Mouse (Mus musculus) liver, embryonic 14.5 days (tissue): ENCODE measurements around the gene Gadl1. TPM values are rescaled to one million over a fixed set of nuclear protein-coding genes. Genes with fewer than 3 reads are reported as not detected.

Source experiments
- ATAC-seq: fragments of 200-750 bp; cut with Nextera tagmentation; 2 replicates; pipeline ENCODE4 v1.8.0; 2017; ENCODE audit warnings: moderate number of reproducible peaks, mild to moderate bottlenecking, moderate library complexity; ENCODE audit not compliant: insufficient read depth
- DNase-seq, 3 experiments: peaks; one replicate each; pipeline ENCODE4 v3.0.0-alpha.2; 2012 to 2013; ENCODE audit warnings: low read depth in 3 of 3, low spot score in 3 of 3
- H3K27ac ChIP-seq: fragments of 300-500 bp; sonication (generic); 2 replicates; pipeline ENCODE4 v1.5.1; 2014; ENCODE audit warnings: moderate library complexity, mild to moderate bottlenecking, control low read depth, inconsistent platforms
- H3K27me3 ChIP-seq: fragments of 300-500 bp; sonication (generic); 2 replicates; pipeline ENCODE4 v1.6.1; 2014; ENCODE audit warnings: mild to moderate bottlenecking, low read length, moderate library complexity; ENCODE audit not compliant: control insufficient read depth, insufficient read depth
- H3K36me3 ChIP-seq: fragments of 300-500 bp; sonication (generic); replicated peaks from 2 replicates; pipeline ENCODE4 v1.6.1; 2014; ENCODE audit warnings: low read depth; ENCODE audit not compliant: control insufficient read depth, insufficient read depth
- H3K4me1 ChIP-seq, 2 experiments: fragments of 200-500 bp in 1 of 2; fragments of 300-500 bp in 1 of 2; sonication (generic) in 1 of 2; replicated peaks; 2 replicates each; pipeline ENCODE4 v1.6.1; 2012 to 2014; ENCODE audit warnings: antibody characterized with exemption in 1 of 2, inconsistent platforms in 1 of 2, low read length in 1 of 2; ENCODE audit not compliant: control insufficient read depth in 2 of 2, insufficient read depth in 2 of 2
- H3K4me2 ChIP-seq: fragments of 300-500 bp; sonication (generic); 2 replicates; pipeline ENCODE4 v1.6.1; 2014; ENCODE audit warnings: low read depth, mild to moderate bottlenecking, control low read depth, moderate library complexity
- H3K4me3 ChIP-seq, 2 experiments: fragments of 200-500 bp in 1 of 2; fragments of 300-500 bp in 1 of 2; sonication (generic) in 1 of 2; 2 replicates each; pipeline ENCODE4 v1.5.1; 2012 to 2014; ENCODE audit warnings: low read depth in 2 of 2, low read length in 2 of 2, mild to moderate bottlenecking in 2 of 2, control low read depth in 1 of 2, inconsistent platforms in 1 of 2, moderate library complexity in 1 of 2; ENCODE audit not compliant: insufficient read depth in 1 of 2
- H3K9ac ChIP-seq: fragments of 300-500 bp; sonication (generic); replicated peaks from 2 replicates; pipeline ENCODE4 v1.6.1; 2014; ENCODE audit warnings: mild to moderate bottlenecking, control low read depth, moderate library complexity
- H3K9me3 ChIP-seq: fragments of 300-500 bp; sonication (generic); 2 replicates; pipeline ENCODE4 v1.6.1; 2016; ENCODE audit warnings: low read length, mixed read lengths; ENCODE audit not compliant: control insufficient read depth
- CTCF ChIP-seq: IDR thresholded peaks from 2 replicates; pipeline ENCODE4 v1.5.1; 2016; ENCODE audit warnings: antibody characterized with exemption, low read depth, control low read depth
- EP300 ChIP-seq: IDR thresholded peaks from 2 replicates; pipeline ENCODE4 v1.6.1; 2016; ENCODE audit warnings: antibody characterized with exemption, low read depth
- WGBS: fragments of 180-500 bp; shearing (Covaris S2); extraction: QIAGEN DNeasy Blood & Tissue Kit; methylation state at CpG from one replicate; pipeline ENCODE4 v1.1.7; 2014; ENCODE audit not compliant: insufficient replicate concordance; 5-methylcytosine and 5-hydroxymethylcytosine counted together
- polyA plus RNA-seq, 2 experiments: library from polyadenylated mRNA; depleted of rRNA in 1 of 2; stranded (reverse) in 1 of 2; unstranded in 1 of 2; fragments of >200 nt; fragmentation: Nextera tagmentation in 1 of 2; extraction: Ambion mirVana in 1 of 2; gene quantifications; 2 replicates each; pipeline versions ENCODE4 v1.2.1 to v1.2.3; 2012 to 2014

Gadl1 gene
- polyA plus RNA-seq, 2 experiments: 0.23 TPM; not detected in 1

GRCm38 (mm10) chr9:115966116-115966515 lies 56.9 kb downstream of the Gadl1 start:
- H3K27me3 ChIP-seq: no peaks in the 10 kb centered on the region
- TF ChIP-seq CTCF (no peak), EP300 (no peak)
- no peaks in the 10 kb centered on the region for H3K9me3 ChIP-seq
- DNase-seq (no peak), ATAC-seq (no peak)
- no peaks in the 10 kb centered on the region for H3K36me3 ChIP-seq
- no peak overlapping the region for H3K27ac ChIP-seq
- H3K4me3 ChIP-seq: no peak overlapping the region
- H3K9ac ChIP-seq: no peak overlapping the region
- WGBS: 48% methylated on average over 4 of the region's 4 CpGs
- H3K4me2 ChIP-seq: no peak overlapping the region
- H3K4me1 ChIP-seq: no peaks in the 10 kb centered on the region

GRCm38 (mm10) chr9:115966746-115967145 lies 57.5 kb downstream of the Gadl1 start:
- DNase-seq (no peak), ATAC-seq (no peak)
- Histone ChIP-seq H3K27ac (no peak overlapping the region), H3K4me3 (no peak overlapping the region), H3K36me3 (no peaks in the 10 kb centered on the region), H3K4me1 (no peaks in the 10 kb centered on the region), H3K4me2 (no peak overlapping the region), H3K9ac (no peak overlapping the region), H3K27me3 (no peaks in the 10 kb centered on the region), H3K9me3 (no peaks in the 10 kb centered on the region)
- TF ChIP-seq EP300: no peak
- TF ChIP-seq CTCF: no peak
- 65% methylated on average over 5 of the region's 5 CpGs for whole genome bisulfite sequencing

- no peak overlapping the region for H3K27ac ChIP-seq
- no peak for DNase-seq
- no peak overlapping the region for H3K4me3 ChIP-seq
- no peaks in the 10 kb centered on the region for H3K36me3 ChIP-seq
- H3K9ac ChIP-seq: no peak overlapping the region
- no peaks in the 10 kb centered on the region for H3K27me3 ChIP-seq
- TF ChIP-seq CTCF (no peak), EP300 (no peak)
- H3K4me2 ChIP-seq: no peak overlapping the region
- H3K4me1 ChIP-seq: no peaks in the 10 kb centered on the region
- WGBS: 62% methylated on average over 5 of the region's 5 CpGs
- H3K9me3 ChIP-seq: no peaks in the 10 kb centered on the region
- ATAC-seq: no peak
These were observed 58.4 kb downstream of the Gadl1 start for GRCm38 (mm10) chr9:115967638-115968037.

- Histone ChIP-seq H3K27me3 (no peaks in the 10 kb centered on the region), H3K27ac (no peak overlapping the region), H3K9ac (no peak overlapping the region), H3K36me3 (no peaks in the 10 kb centered on the region), H3K4me2 (no peak overlapping the region), H3K4me3 (no peak overlapping the region), H3K4me1 (no peaks in the 10 kb centered on the region), H3K9me3 (no peaks in the 10 kb centered on the region)
- 65% methylated on average over 6 of the region's 6 CpGs for WGBS
- no peak for ATAC-seq
- no peak for DNase-seq
- no peak for TF ChIP-seq CTCF
- TF ChIP-seq EP300: no peak
These were observed 67.6 kb downstream of the Gadl1 start for GRCm38 (mm10) chr9:115976901-115977300.

GRCm38 (mm10) chr9:115977598-115978240 lies 68.5 kb downstream of the Gadl1 start:
- Histone ChIP-seq H3K27me3 (no peaks in the 10 kb centered on the region), H3K4me1 (no peaks in the 10 kb centered on the region), H3K27ac (no peak overlapping the region), H3K4me3 (no peak overlapping the region), H3K9ac (no peak overlapping the region), H3K4me2 (no peak overlapping the region), H3K9me3 (no peaks in the 10 kb centered on the region), H3K36me3 (no peaks in the 10 kb centered on the region)
- whole genome bisulfite sequencing: 73% methylated on average over 15 of the region's 15 CpGs
- ATAC-seq (no peak), DNase-seq (no peak)
- TF ChIP-seq EP300: no peak
